Mouse (Mus musculus) hindbrain, embryonic 15.5 days (tissue): ENCODE measurements around the gene Atxn3. TPM values are rescaled to one million over a fixed set of nuclear protein-coding genes. Genes with fewer than 3 reads are reported as not detected.
"Not testable (repeated sequence)": the region's sequence is repeated elsewhere in the genome, so short reads cannot be mapped to it uniquely, and the experiment has no call there.

Source experiments
- ATAC-seq: fragments of 200-750 bp; cut with Nextera tagmentation; 2 replicates; pipeline ENCODE4 v1.8.0; 2017; ENCODE audit warnings: low read depth, moderate number of reproducible peaks, moderate TSS enrichment; ENCODE audit not compliant: low FRiP score
- H3K27ac ChIP-seq: fragments of 300-500 bp; sonication (generic); replicated peaks from 2 replicates; pipeline ENCODE4 v1.5.1; 2015; ENCODE audit warnings: mild to moderate bottlenecking, inconsistent platforms
- H3K27me3 ChIP-seq: fragments of 300-500 bp; sonication (generic); 2 replicates; pipeline ENCODE4 v1.6.1; 2015; ENCODE audit warnings: control low read depth, inconsistent platforms
- H3K36me3 ChIP-seq: fragments of 300-500 bp; sonication (generic); 2 replicates; pipeline ENCODE4 v1.6.1; 2015; ENCODE audit warnings: control low read depth, inconsistent platforms
- H3K4me1 ChIP-seq: fragments of 300-500 bp; sonication (generic); replicated peaks from 2 replicates; pipeline ENCODE4 v1.6.1; 2015; ENCODE audit warnings: control low read depth, inconsistent platforms
- H3K4me2 ChIP-seq: fragments of 300-500 bp; sonication (generic); 2 replicates; pipeline ENCODE4 v1.6.1; 2015; ENCODE audit warnings: moderate library complexity, mild to moderate bottlenecking, inconsistent platforms
- H3K4me3 ChIP-seq: fragments of 300-500 bp; sonication (generic); 2 replicates; pipeline ENCODE4 v1.5.1; 2015; ENCODE audit warnings: mild to moderate bottlenecking, inconsistent platforms
- H3K9ac ChIP-seq: fragments of 300-500 bp; sonication (generic); 2 replicates; pipeline ENCODE4 v1.6.1; 2015; ENCODE audit warnings: inconsistent platforms
- H3K9me3 ChIP-seq: fragments of 300-500 bp; sonication (generic); 2 replicates; pipeline ENCODE4 v1.6.1; 2016; ENCODE audit warnings: control low read depth, inconsistent platforms
- WGBS: fragments of 180-500 bp; shearing (Covaris S2); methylation state at CpG from one replicate; pipeline ENCODE4 v1.1.7; 2015; 5-methylcytosine and 5-hydroxymethylcytosine counted together
- polyA plus RNA-seq: library from polyadenylated mRNA; unstranded; fragments of >200 nt; fragmentation: Nextera tagmentation; extraction: Ambion mirVana; gene quantifications from 2 replicates; pipeline ENCODE4 v1.2.1, GENCODE M21; 2015

The Atxn3 gene
- polyA plus RNA-seq, 1 experiment from 2014 or later, result 8.2 TPM

DNA sequence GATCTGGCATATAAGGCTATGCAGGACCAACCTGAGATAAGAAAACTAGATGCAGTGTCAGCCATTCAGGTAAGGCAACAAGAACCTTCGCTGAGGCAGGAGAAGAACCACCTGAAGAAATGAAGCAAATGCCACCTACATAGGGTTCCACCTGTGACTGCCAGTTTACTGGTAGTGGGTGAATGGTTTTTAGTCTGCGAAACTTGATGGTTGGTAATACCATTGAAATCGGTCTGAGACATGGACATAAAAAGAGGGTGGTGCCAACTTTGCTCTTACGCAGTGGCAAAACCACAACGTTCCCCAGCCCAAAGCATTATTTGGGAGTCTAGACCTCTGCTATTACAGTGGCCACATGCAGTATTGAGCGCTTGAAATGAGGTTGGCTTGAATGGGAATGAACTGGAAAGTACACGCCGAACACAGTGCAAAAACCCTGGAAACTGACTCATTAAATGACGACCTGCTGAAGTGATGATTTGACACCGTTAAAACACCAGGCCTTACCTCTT lies 19.4 kb upstream of the Atxn3 start:
- 0 out of 2 replicates have a peak, but pooled peaks cover 5% of the 10 kb centered on the region for H3K36me3 ChIP-seq
- H3K4me3 ChIP-seq, result no peak overlapping the region
- H3K9ac ChIP-seq, result peak overlapping the region; percentile 81; the same call in 1 of the 2 replicates
- H3K4me1 ChIP-seq, result peaks cover 25% of the 10 kb centered on the region
- H3K27ac ChIP-seq, result no peak overlapping the region
- H3K4me2 ChIP-seq, result peak overlapping the region; percentile 72
- H3K9me3 ChIP-seq, result no peaks in the 10 kb centered on the region
- no peak for ATAC-seq
- WGBS, result 95% methylated on average over 10 of the region's 10 CpGs
- H3K27me3 ChIP-seq, result no peaks in the 10 kb centered on the region

DNA sequence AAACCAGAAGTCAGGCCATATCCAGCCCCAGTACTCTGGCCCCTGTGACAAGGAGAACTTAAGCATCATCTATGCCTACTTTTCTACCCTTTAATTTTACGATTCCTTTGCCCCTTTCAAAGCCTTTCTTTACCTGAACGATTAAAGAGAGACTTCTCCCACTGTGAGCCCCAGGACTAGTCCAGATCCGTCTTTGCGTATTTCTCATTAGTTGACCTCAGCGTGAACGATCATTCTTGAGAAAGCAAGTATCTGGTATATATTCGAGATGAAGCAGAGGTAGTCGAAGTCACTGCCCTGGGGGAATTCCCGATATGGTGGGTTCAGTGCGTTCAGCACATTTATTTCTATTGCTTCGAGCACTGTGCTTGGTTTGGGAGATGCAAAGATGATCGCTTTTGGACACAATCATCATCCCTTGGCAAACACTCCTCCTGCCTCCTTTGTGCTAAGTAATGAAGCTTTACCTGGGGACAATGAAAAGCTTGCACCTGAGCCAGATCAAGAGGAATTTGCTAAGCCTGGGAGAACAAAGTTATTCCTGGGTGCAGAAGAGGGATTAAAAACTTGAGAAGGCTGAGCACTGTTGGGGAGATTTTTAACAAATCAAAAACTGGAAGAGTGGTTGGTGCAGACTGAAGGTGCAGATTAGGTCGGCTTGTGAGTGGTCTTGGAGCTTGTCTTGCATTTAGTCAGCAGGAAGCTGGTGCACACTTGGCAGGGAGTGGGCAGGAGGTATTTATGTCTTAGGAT lies 18.8 kb upstream of the Atxn3 start:
- peaks cover 25% of the 10 kb centered on the region for H3K4me1 ChIP-seq
- peak overlapping the region; percentile 81 for H3K9ac ChIP-seq
- H3K9me3 ChIP-seq, result no peaks in the 10 kb centered on the region
- 0 out of 2 replicates have a peak, but pooled peaks cover under 1% of the 10 kb centered on the region for H3K36me3 ChIP-seq
- ATAC-seq, result no peak
- H3K27me3 ChIP-seq, result no peaks in the 10 kb centered on the region
- H3K27ac ChIP-seq, result peak overlapping the region; percentile 94
- 22% methylated on average over 13 of the region's 13 CpGs for WGBS
- peak overlapping the region; percentile 71 for H3K4me3 ChIP-seq
- peak overlapping the region; percentile 72 for H3K4me2 ChIP-seq

DNA sequence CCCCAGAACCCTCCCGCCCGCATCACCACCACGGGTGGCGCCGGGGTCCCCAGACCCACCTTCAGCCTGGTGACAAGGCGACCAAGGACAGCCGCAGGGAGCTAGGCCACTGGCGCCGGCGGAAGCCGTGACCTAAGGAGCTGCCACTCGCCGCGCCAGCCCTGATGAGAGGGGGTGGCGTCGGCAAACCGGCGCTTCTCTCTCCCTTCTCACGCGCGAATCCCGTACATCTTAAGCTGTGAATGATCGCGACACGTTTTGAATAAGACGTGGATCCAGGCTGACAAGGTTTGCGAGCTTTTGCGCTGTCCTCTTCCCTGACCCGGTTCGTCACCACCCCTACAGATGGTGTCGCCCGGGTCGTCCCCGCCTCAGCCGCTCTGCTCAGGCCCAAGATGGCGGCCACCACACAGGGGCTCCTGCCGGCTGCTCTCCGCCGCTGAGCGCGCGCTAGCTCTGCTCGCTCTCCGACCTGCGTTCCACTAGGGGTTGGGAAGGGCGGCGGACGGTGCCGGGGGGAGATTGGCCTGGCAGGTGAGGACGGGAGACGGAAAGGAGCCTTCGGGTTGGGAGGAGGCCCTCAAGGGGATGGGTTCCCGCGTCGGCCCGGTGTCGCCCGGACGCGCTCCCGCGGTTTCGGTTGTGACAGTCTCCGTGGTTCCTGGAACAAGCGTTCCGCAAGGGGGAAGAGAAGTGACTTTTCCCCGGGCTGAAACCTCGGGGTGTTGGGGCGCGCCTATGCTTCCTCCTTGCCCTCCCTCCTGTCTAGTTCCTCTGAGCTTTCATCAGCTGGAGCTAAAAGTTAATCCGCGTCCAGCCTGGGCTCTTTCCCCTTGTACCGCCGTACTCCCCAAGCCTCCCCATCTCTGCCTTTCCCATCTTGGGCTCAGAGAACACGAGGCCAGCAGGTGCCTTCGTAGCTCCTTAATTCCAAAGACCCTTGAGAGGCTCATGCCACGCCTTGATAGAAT lies 17.8 kb upstream of the Atxn3 start, which contains the start of gene Cpsf2:
Gene Cpsf2, plus strand, starts transcription at position 388 of the 971 bp plus-strand sequence.
- under 1% methylated on average over 76 of the region's 77 CpGs for WGBS
- peak within 1 kb of the TSS; percentile 94 for H3K27ac ChIP-seq
- H3K27me3 ChIP-seq, result no peaks in the 10 kb centered on the region
- peak within 1 kb of the TSS; percentile 71 for H3K4me3 ChIP-seq
- ATAC-seq, result peak; percentile 98
- H3K9me3 ChIP-seq, result no peaks in the 10 kb centered on the region
- H3K36me3 ChIP-seq, result no peaks in the 10 kb centered on the region
- peak within 1 kb of the TSS; percentile 72 for H3K4me2 ChIP-seq
- peak within 1 kb of the TSS; percentile 81 for H3K9ac ChIP-seq
- peaks cover 25% of the 10 kb centered on the region for H3K4me1 ChIP-seq

DNA sequence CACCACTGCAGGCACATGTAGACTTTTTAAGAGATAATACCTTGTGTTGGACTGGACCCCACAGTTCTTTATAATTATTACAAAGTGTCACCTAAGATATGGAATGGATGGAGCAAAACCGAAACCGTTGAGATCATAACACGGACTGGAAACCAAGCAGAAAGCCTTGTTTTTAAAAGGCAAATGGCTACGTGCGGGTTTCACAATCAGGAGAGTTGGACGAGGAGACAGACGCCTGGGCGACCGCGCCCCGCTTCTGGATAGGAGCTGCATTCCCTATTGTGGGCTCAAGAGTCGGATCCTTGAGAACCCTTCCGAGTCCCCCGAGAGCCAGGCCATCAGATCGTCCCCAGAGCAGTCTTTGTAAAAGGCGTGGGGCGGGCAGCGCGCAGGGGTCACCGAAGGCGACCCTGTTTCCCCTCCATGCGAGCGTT lies 17.1 kb upstream of the Atxn3 start:
- Histone ChIP-seq H3K27ac (peak overlapping the region; percentile 94), H3K36me3 (no peaks in the 10 kb centered on the region), H3K4me3 (peak overlapping the region; percentile 71), H3K27me3 (no peaks in the 10 kb centered on the region), H3K4me1 (peaks cover 25% of the 10 kb centered on the region), H3K4me2 (peak overlapping the region; percentile 72), H3K9ac (peak overlapping the region; percentile 81), H3K9me3 (no peaks in the 10 kb centered on the region)
- no peak; the same call in 1 of the 2 replicates for ATAC-seq
- WGBS, result under 1% methylated on average over 23 of the region's 23 CpGs

- H3K4me2 ChIP-seq, result peak overlapping the region; percentile 72
- H3K36me3 ChIP-seq, result no peaks in the 10 kb centered on the region
- no peaks in the 10 kb centered on the region for H3K9me3 ChIP-seq
- WGBS, result 6% methylated on average over 1 of the region's 1 CpGs
- peaks cover 25% of the 10 kb centered on the region for H3K4me1 ChIP-seq
- H3K27ac ChIP-seq, result peak overlapping the region; percentile 94; the same call in 1 of the 2 replicates
- no peaks in the 10 kb centered on the region for H3K27me3 ChIP-seq
- H3K9ac ChIP-seq, result peak overlapping the region; percentile 81
- H3K4me3 ChIP-seq, result peak overlapping the region; percentile 71
- no peak for ATAC-seq
Observed at GRCm38 (mm10) chr12:101974571-101974970, 16.5 kb upstream of the Atxn3 start.

DNA sequence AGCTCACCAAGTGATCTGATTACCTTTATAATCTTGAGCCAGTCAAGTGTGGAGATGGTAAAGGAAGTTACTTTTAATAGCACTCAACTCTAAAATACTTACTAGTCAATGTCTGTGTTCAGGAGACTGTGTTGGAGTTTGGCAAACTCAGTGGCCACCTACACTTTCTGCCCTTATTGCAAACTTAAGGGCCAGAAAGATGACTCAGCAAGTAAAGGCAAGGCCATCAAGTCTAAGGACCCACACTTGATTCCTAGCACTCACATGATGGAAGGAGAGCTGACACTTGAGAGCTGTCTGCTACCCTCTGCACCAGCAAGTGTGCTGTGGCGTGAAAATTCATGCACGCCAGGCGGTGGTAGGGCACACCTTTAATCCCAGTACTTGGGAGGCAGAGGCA lies 14.2 kb upstream of the Atxn3 start:
- no peak overlapping the region for H3K4me3 ChIP-seq
- H3K27me3 ChIP-seq, result no peaks in the 10 kb centered on the region
- no peak for ATAC-seq
- H3K4me2 ChIP-seq, result no peak overlapping the region
- peaks cover 21% of the 10 kb centered on the region for H3K4me1 ChIP-seq
- no peak overlapping the region for H3K27ac ChIP-seq
- WGBS, result 99% methylated on average over 3 of the region's 3 CpGs
- H3K36me3 ChIP-seq, result peaks cover 13% of the 10 kb centered on the region
- H3K9me3 ChIP-seq, result no peaks in the 10 kb centered on the region
- H3K9ac ChIP-seq, result no peak overlapping the region

GRCm38 (mm10) chr12:101971311-101971710 lies 13.3 kb upstream of the Atxn3 start:
- H3K4me3 ChIP-seq, result no peak overlapping the region
- no peak for ATAC-seq
- no peak overlapping the region for H3K4me2 ChIP-seq
- H3K4me1 ChIP-seq, result peaks cover 14% of the 10 kb centered on the region
- peaks cover 21% of the 10 kb centered on the region for H3K36me3 ChIP-seq
- no peak overlapping the region for H3K27ac ChIP-seq
- WGBS, result 94% methylated on average over 2 of the region's 2 CpGs
- H3K27me3 ChIP-seq, result no peaks in the 10 kb centered on the region
- H3K9ac ChIP-seq, result no peak overlapping the region
- no peaks in the 10 kb centered on the region for H3K9me3 ChIP-seq

- not testable (repeated sequence) for ATAC-seq
Observed at GRCm38 (mm10) chr12:101958960-101959780, 1.1 kb upstream of the Atxn3 start.

DNA sequence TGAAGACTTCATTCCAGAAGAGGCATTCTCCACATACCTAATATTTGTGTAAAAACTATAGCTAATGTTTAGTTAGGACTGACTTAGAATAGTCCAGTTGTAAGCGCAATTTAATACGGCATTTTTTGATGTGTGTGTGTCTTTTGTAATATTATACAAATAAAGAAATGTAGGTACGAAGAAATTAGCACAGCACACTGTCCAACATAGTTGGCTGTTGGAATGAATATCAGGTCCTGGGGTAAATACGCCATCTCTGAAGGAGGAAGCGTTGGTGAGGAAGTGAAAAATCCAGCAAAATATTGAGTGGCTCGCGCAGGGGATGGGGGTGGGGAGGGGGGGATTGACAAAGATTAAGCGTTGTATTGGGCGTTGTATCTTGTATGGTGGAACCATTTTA lies 510 bp upstream of the Atxn3 start:
- ATAC-seq, result peak; percentile 19; the same call in 1 of the 2 replicates
- Histone ChIP-seq H3K9me3 (no peaks in the 10 kb centered on the region), H3K27me3 (no peaks in the 10 kb centered on the region), H3K9ac (no peak overlapping the region), H3K4me1 (peaks cover 14% of the 10 kb centered on the region), H3K36me3 (no peaks in the 10 kb centered on the region), H3K27ac (peak overlapping the region; percentile 30; the same call in 1 of the 2 replicates), H3K4me2 (peak overlapping the region; percentile 48), H3K4me3 (peak overlapping the region; percentile 99)
- WGBS, result 59% methylated on average over 9 of the region's 9 CpGs

More at GRCm38 (mm10) chr12:101958960-101959780, 1.1 kb upstream of the Atxn3 start:
- not testable (repeated sequence) for H3K27me3 ChIP-seq, H3K36me3 ChIP-seq, H3K4me3 ChIP-seq, H3K9me3 ChIP-seq, H3K9ac ChIP-seq, H3K27ac ChIP-seq
- 94% methylated on average over 5 of the region's 5 CpGs for WGBS
- Histone ChIP-seq H3K4me1 (peaks cover 14% of the 10 kb centered on the region), H3K4me2 (peak overlapping the region; percentile 48)

DNA sequence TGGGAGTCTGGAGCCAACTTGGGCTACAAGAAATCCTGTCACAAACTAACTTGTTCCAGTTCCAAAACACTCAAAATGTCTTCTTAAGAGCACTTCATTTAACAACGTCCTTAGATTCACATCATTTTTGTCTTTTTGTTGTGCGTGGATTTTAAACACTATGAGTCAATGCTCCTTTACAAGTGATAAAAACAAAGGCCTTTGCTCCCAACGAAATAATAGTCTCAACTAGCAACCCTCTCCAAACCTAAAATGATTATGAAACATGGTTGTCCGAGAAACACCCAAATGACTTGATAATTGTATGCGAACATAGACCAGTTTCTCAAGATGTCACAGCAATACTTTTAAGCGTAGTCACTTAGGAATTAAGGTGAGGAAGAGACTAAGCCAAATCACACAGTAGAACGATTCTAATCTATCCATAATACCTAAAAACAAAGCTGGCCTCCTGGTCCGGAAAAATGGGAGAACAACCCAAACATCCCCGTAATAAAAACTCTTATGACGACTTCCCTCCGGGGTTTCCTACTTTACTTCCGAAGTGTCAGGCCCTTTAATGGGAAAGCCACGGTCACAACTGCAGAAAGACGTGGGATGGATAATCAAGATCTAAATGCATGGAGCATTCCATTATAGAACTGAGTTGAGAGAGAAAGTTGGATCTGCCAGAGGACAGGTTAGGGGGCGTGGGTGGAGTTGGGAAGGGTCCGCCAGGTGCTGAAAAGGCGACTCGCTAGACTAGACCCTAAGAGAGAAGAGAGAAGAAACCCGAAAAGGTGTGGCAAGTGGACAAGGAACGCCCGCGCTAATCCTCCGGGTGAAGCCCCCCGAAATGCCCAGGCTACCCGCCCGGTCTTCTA lies 736 bp downstream of the Atxn3 start:
- H3K36me3 ChIP-seq, result no peaks in the 10 kb centered on the region
- H3K27ac ChIP-seq, result peak overlapping the region; percentile 80
- peak overlapping the region; percentile 75 for H3K4me2 ChIP-seq
- H3K4me3 ChIP-seq, result peak overlapping the region; percentile 99
- H3K27me3 ChIP-seq, result no peaks in the 10 kb centered on the region
- no peaks in the 10 kb centered on the region for H3K9me3 ChIP-seq
- peak overlapping the region; percentile 81 for H3K9ac ChIP-seq
- no peak; the same call in 1 of the 2 replicates for ATAC-seq
- H3K4me1 ChIP-seq, result peaks cover 14% of the 10 kb centered on the region
- 13% methylated on average over 26 of the region's 26 CpGs for WGBS
